Mouse (Mus musculus): ENCODE measurements around the gene Il31. TPM values are rescaled to one million over a fixed set of nuclear protein-coding genes. Genes with fewer than 3 reads are reported as not detected.

The Il31 gene
- total RNA-seq, 2 experiments from 2014 or later = not detected

DNA sequence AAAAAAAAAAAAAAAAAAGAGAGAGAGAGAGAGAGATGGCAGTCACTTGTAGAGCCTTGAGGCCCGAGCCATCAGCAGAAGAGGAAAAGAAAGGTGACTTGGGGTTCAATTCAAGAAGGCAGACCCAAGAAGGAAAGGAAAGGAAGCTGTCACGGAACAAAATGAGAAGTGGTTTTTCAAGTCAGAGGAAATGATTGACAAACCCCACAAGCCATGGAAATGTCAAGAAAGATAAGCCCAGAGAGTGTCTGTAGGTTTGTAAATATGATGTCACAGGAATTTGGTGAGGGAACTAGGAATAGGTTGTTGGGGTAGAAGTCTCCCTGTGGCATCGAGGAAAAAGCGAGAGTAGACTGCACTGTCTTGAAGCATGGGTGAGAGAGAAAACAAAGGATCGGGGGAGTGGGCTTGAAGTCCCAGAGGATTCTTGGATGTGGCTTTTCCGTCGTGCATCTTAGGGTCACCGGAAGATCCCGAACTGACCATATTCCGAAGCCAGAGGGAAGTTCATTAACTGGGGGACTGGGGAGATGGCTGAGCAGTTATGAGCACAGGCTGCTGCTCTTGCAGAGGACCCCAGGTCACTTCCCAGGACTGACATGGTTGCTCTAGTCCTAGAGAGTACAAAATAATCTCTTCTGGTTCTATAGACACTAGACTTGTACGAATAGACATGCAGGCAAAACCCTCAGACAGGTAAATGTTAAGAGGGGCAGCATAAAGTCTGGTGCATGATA is 1.5 kb downstream of the Il31 start:
- intact Hi-C loops (cut with DNase I) = no loop called here

DNA sequence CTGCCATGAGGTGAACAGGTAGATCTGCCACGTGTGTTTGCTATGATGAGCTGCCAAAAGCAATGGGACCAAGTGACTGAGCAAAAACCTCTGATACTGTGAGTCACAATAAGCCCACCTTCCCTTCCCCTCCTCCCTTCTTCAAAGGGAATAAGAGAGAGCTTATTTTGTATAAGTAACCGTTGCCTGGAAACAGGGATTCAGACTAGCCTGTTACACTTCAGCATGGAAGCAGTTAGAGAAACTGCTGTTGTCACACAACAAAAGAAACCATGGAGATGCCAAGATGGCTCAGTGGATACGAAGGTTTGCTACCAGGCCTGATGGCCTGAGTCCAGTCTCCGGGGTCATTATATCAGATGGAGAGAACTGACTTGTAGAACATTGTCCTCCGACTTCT is 15.5 kb downstream of the Il31 start:
- no peak for DNase-seq
- intact Hi-C loops (cut with DNase I) = no loop called here

More for the DNA sequence above, 1.5 kb downstream of the Il31 start:
- DNase-seq = no peak

DNA sequence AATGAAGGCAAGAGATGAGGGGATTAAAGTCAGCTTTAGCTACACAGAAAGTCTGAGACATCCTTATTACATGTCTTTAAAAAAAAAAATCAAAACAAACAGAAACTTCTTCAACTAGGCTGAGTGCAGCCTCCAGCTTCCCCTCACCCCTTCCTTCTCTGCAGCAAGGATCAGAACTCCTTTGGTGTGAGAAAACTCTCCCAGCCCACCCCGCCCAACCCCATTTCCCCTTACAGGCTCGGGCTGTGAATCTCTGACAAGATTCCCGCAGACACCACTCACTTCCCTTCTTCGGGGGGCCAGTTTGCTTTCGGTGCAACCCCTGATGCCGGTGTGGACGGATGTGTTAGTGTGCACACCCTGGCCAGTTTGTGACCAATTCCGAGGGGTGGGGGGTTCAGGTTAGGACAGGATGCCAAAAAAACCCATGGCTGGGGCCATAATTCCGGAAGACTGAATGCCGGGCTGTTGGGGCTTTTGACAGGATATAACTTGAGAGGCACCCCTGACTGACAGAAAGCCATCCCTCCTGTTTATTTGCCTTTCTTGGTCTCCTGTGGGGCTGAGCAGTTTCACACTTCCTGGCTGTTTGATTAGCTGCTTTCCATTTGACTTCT is 18.4 kb downstream of the Il31 start:
- intact Hi-C loops (cut with DNase I) = no loop called here
- no peak for DNase-seq

DNA sequence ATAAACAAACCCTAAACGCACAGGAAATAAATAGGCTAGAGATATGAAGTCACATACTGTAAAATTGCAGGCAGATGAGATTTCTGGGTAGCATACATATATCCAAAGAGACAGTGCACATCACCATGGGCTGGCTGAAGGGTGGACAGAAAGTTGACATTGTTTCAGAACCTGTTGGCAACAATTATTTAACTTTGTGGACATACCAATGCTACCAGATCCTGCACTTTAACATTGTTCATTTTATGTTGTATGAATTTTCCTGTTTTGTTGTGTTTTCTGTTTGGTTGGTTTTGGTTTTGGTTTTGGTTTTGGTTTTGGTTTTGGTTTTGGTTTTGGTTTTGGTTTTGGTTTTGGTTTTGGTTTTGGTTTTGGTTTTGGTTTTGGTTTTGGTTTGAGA is 24.7 kb downstream of the Il31 start:
- no peak for DNase-seq
- intact Hi-C loops (cut with DNase I) = no loop called here

DNA sequence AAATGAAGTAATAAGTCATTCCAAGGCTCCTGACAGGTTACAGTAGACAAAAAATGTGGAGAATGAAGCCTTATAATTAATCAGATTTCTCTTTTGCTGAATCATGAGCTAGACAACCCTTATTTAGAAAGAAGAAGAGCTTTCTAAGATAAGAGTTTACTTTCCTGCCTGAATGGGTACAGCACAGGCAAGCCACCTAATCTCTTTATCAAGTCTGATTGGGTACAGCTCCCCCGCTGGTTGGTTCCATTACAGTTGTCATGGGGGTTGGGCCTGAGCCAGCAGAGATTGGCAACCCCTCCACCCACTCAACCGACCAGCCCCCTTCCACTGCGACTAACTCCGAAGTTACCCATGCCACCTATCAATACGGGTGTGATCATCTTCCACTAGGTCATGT is 27.9 kb downstream of the Il31 start:
- no peak for DNase-seq
- intact Hi-C loops (cut with DNase I) = no loop called here

DNA sequence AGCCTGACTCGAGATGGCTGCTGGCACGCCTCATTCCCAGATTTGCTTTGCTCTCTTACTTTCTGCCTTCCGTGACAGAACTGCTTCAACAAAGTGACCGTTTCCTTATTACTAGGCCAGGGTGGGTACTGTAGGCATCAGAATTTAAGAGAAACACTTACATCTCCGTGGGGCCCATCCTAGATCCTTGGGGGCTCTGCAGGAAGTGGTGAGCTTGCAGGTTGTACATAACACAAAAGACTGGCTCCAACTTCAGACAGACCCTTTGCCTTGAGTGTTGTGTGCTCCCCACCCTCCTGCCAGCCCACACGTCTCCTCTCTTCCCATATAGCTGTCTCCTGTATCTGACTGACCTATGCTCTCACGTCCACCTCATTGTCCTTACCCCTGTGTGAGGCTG is 37.4 kb downstream of the Il31 start:
- intact Hi-C loops (cut with DNase I) = no loop called here
- no peak for DNase-seq

DNA sequence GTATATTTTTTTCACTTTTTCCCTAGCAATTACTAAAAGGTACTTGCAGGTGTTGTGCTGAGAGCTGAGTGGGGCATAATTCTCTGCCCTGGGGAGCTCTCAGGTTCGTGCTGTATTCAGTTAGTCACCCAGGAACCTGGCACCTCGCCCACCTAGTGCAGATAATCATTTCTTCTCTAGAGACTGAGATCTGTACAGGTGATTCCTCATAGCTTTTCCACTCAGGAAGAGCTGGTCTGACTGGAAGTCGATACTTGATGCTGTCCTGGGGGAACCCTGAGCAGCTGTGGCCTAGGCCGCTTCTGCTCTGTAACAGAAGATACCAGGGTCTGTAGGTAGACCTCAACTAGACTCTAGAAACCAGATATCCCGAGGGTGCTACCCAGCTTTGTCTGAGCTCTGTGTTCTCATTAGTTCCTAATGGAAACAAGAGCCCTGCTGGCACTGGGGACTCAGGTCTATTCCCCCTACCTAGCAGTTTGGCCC is 44.4 kb downstream of the Il31 start:
- no peak for DNase-seq
- intact Hi-C loops (cut with DNase I) = loop anchor here (2.0 to 10.0 kb wide), 4 partner anchors 54 to 190 kb away; partner anchors contain the start of gene Wdr66

DNA sequence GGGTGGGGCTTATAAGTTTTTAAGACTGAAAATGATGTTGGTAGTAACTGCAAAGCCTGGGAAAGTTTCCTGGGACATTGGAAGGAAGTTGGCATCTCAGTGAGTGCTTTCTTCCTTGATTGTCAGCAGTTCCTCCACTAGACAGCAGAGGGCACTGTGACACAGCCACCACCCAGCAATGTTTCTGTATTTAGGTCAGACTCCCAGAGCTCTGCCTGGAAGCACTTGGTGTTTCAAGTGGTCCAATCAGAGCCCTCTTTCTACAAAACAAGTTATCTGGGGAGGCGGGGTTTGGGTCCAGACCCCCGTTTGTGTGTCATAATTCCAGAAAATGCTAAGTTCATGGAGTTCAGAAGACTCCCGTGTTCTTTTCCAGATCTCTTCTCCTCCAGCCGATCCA is 45.2 kb downstream of the Il31 start:
- DNase-seq = peak; percentile 56 to 64
- intact Hi-C loops (cut with DNase I) = loop anchor here (2.0 to 10.0 kb wide), 4 partner anchors 55 to 189 kb away; partner anchors contain the start of gene Wdr66

DNA sequence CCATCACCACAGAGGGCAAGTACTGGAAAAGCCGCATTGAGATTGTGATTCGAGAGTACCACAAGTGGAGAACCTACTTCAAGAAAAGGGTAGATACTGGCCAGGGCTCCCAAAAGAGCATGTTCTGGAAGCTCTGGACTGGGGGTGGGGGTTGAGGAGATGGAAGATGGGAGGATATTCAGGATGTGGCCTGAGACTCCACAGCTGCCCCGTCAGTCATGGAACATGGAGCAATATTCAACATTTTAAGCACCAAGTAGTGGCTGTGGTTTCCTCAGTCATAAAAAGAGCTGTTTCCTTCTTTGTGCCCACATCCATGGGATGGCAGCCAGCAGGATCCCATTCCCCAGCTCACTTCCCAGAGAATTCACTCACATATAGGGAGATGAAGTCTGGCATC is 47.0 kb downstream of the Il31 start:
- intact Hi-C loops (cut with DNase I) = loop anchor here (5.0 to 10.0 kb wide), 3 partner anchors 157 to 187 kb away; partner anchors contain the start of gene Wdr66
- no peak for DNase-seq

DNA sequence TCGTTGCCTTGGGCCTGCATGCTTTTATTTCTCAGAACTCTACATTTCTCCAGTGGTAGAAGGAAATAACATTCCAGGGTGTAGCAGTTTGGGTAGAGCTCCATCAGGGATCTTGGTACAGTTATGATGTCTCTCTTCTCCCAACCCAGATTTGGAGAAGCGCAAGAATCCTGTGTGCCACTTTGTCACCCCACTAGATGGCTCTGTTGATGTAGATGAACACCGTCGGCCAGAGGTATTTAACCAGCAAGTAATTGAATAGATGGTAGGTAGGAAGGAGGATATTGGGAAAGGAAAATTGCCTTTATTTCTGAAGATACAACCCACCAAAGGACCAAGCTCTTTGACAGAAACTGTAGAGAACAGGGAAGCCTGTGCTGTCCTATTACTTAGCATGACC is 48.6 kb downstream of the Il31 start:
- intact Hi-C loops (cut with DNase I) = loop anchor here (5.0 to 10.0 kb wide), 3 partner anchors 156 to 186 kb away; partner anchors contain the start of gene Wdr66
- DNase-seq = no peak

DNA sequence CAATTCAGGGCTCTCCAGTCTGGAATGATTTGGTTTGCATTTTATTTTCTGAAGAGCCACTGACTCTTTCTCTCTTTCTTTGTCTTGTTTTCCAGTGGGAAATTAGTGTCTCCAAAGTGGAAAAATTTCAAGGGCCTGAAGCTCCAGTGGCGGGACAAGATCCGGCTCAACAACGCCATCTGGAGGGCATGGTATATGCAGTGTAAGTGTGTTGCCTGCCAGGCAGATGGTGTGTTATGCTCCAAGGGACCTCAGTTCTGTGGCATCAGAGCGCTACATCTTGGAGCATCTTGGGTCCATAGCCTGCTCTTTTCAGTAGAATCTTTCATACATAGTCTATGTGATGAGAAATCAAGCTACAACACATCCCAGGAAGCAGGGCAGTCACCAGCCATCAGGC is 49.3 kb downstream of the Il31 start:
- DNase-seq = no peak
- intact Hi-C loops (cut with DNase I) = loop anchor here (5.0 to 10.0 kb wide), 3 partner anchors 155 to 185 kb away; partner anchors contain the start of gene Wdr66

DNA sequence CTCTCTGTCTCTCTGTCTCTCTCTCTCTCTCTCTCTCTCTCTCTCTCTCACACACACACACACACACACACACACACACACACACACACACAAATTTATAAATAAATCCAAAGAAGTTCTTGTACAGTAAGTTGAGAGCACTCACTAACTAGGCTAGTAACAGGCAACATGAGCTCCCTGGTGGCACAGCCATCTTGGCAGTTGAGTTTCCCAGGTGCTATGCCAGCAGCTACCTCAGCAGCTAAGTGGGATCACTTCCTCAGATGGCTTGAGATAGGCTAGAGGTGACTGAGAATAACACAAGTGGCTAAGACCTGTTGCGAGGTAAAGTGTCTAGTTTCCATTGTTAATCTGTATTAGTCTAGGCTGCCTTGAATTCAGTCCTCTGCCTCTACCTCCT is 50.0 kb downstream of the Il31 start:
- intact Hi-C loops (cut with DNase I) = no loop called here
- peak in 1 of 2 experiments; percentile 46 for DNase-seq

DNA sequence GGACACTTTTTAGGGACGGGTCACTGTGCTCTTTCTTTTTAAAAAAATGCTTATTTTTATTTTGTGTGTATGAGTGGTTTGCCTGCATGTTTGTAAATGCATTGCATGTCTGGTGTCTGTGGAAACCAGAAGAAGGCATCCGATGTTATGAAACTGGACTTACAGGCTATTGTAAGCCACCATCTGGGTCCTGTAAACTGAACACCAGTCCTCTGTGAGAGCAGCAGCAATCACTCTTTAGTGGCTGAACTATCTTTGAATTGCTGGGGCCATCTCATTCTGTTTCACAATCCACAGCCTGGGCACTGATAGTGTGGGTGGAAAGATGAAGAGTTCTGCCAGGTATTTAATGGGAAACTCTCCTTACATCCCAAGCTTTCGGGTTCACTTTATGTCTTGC is 50.9 kb downstream of the Il31 start:
- intact Hi-C loops (cut with DNase I) = no loop called here
- DNase-seq = no peak

DNA sequence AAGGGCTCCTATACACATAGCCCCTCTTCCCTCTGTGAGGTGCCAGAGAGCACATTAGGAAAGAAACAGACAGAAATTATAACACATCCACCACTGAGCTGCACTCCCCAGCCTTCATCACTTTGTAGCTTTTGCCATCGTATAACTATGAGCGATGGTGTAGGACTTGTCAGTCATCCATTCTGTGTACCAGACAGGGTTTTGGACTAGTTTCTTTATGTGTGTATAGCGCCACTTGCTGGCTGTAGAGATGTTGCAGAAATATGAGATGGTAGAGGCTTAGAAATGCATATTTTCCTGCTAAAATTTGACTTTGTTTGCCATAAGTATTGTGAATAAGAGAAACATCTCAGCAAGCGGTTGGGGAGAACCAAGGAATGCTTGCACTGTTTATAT is 52.5 kb downstream of the Il31 start:
- intact Hi-C loops (cut with DNase I) = loop anchor here (2.0 kb wide), 2 partner anchors 60 to 68 kb away; no protein-coding TSS in a partner anchor
- peak in 1 of 2 experiments; percentile 22 for DNase-seq

DNA sequence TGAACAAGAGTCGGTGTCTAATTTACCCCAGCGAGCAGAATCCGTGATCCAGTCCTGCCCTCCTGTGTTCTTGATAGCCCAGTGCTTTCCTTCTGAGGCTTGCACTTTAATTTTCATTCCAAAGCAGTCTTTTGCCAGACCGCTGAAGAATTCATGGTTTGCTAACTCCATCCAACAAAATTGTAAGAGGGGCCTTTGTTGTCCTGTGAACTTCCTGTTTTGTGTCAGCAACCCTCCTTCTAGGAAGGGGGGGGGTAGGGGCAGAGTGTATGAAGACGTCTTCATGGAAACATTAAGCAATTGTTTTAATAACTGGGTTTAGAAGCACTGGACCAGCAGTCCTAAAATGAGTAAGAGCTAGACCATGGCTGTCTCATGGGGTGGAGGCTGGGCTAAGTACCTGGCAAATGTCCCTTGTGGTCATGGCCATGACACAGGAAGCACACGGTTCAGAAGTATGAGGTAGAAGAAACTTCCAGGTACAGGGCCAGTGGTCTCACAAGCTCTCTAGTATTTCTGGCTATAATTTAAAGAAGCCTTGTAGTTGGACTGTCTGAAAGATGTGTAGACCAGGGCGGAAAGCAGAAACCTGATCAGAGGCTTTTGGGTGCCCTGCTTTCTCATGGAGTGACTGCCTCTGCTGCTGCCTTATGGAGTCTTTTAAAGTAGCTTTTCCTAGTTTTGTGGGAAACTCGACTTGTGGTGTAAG is 53.1 kb downstream of the Il31 start:
- intact Hi-C loops (cut with DNase I) = loop anchor here (2.0 kb wide), 2 partner anchors 59 to 67 kb away; no protein-coding TSS in a partner anchor
- DNase-seq = no peak

DNA sequence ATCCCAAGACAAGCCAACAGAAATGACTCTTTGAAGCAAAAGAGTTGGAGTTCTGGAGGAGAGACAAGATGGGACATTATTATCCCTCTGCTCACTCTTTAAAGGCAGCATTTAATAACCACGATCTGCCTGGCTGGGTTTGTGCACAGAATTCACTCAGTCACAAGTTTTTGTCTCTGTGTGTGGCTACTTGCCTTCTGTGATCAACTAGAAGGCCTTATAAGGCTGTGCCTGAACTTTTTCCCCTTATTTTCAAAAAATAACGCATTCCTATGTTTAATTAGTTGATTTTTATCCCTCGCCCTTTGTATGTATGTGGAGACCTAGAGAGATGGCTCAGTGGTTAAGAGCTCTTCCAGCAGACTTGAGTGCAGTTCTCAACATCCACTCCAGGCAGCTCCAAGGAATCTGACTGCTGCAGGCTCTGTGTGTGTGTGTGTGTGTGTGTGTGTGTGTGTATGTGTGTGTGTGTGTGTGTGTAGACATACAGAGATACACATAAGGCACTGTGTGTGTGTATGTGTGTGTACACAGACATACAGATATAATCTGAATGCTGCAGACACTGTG is 56.9 kb downstream of the Il31 start:
- intact Hi-C loops (cut with DNase I) = loop anchor here (5.0 kb wide), 1 partner anchor 35 kb away; no protein-coding TSS in a partner anchor
- no peak for DNase-seq

DNA sequence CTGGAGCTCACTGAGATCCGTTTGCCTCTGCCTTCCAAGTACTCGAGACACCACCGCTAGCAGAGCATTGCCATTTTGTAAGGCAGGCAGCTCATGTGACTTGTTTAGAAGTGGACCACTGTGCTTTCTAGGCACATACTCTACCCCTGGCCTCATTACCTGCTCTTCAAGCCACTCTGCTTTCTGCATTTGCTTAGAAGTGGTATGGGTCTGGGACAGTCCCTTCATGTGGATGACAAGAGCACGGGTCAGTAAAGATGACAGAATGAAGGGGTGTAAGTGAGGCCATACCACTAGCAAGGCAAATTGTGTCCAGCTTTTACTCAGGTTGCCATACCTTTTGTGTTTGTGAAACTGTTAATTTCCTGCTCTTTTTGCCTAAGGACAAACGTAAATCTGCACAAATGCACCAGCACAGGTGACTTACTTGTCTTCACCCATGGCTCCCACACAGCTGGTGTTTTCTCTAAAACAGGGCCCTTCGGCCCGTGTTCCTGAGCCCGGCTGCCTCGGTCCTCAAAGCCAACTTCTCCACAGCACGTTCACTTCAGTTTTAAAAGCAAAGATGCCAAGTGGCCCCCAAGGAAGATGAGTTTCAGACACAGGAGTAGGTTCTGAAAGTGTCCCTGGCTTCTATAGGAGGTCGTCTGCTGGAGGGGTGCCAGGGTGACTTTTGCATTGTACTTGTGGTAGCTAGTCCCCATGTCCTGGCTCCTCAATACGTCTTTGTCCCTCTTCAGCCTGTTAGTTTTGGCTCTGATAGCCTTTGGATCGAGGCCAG is 57.6 kb downstream of the Il31 start:
- intact Hi-C loops (cut with DNase I) = loop anchor here (5.0 kb wide), 1 partner anchor 34 kb away; no protein-coding TSS in a partner anchor
- DNase-seq = peak; percentile 42 to 77

All from gastrocnemius, postnatal 36 days (tissue).